Mouse (Mus musculus): ENCODE results near the gene Hoxa6.

Hoxa6 gene

GRCm38 (mm10) chr6:52180213-52180710 is 28.3 kb downstream of the Hoxa6 start:
- no peak for DNase-seq (ENCODE audit: low spot score in 2 of 2)

- DNase-seq (ENCODE audit: low spot score in 2 of 2): no peak
Measured at GRCm38 (mm10) chr6:52179690-52180089, 28.8 kb downstream of the Hoxa6 start.

GRCm38 (mm10) chr6:52178918-52179665 is 29.4 kb downstream of the Hoxa6 start:
- no peak for DNase-seq (ENCODE audit: low spot score in 2 of 2)

GRCm38 (mm10) chr6:52177806-52178205 is 30.7 kb downstream of the Hoxa6 start:
- no peak for DNase-seq (ENCODE audit: low spot score in 2 of 2)

- DNase-seq (ENCODE audit: low spot score in 2 of 2): no peak
Measured at GRCm38 (mm10) chr6:52177061-52177735, 31.3 kb downstream of the Hoxa6 start, which contains the start of gene 5730596B20Rik. TSS of gene 5730596B20Rik (plus strand) at chr6:52177498.

GRCm38 (mm10) chr6:52176391-52176790 is 32.1 kb downstream of the Hoxa6 start:
- no peak for DNase-seq (ENCODE audit: low spot score in 2 of 2)

- no peak for DNase-seq (ENCODE audit: low spot score in 2 of 2)
Measured at GRCm38 (mm10) chr6:52175864-52176263, 32.7 kb downstream of the Hoxa6 start.

GRCm38 (mm10) chr6:52174968-52175751 is 33.4 kb downstream of the Hoxa6 start:
- no peak for DNase-seq (ENCODE audit: low spot score in 2 of 2)

- DNase-seq (ENCODE audit: low spot score in 2 of 2): peak in 1 of 2 experiments; percentile 12
Measured at GRCm38 (mm10) chr6:52173648-52174047, 34.9 kb downstream of the Hoxa6 start.

- peak; percentile 71 to 93 for DNase-seq (ENCODE audit: low spot score in 2 of 2)
Measured at GRCm38 (mm10) chr6:52172501-52172900, 36.0 kb downstream of the Hoxa6 start.

GRCm38 (mm10) chr6:52171938-52172337 is 36.6 kb downstream of the Hoxa6 start:
- DNase-seq (ENCODE audit: low spot score in 2 of 2): no peak

- DNase-seq (ENCODE audit: low spot score in 2 of 2): no peak
Measured at GRCm38 (mm10) chr6:52171331-52171730, 37.2 kb downstream of the Hoxa6 start.

GRCm38 (mm10) chr6:52170898-52171223 is 37.7 kb downstream of the Hoxa6 start:
- no peak for DNase-seq (ENCODE audit: low spot score in 2 of 2)

GRCm38 (mm10) chr6:52170166-52170897 is 38.2 kb downstream of the Hoxa6 start:
- peak in 1 of 2 experiments; percentile 14 for DNase-seq (ENCODE audit: low spot score in 2 of 2)

GRCm38 (mm10) chr6:52169499-52170165 is 38.9 kb downstream of the Hoxa6 start:
- DNase-seq (ENCODE audit: low spot score in 2 of 2): peak in 1 of 2 experiments; percentile 7

GRCm38 (mm10) chr6:52168191-52169055 is 40.1 kb downstream of the Hoxa6 start:
- DNase-seq (ENCODE audit: low spot score in 2 of 2): peak in 1 of 2 experiments; percentile 16

GRCm38 (mm10) chr6:52167736-52168161 is 40.8 kb downstream of the Hoxa6 start:
- peak in 1 of 2 experiments; percentile 5 for DNase-seq (ENCODE audit: low spot score in 2 of 2)

- no peak for DNase-seq (ENCODE audit: low spot score in 2 of 2)
Measured at GRCm38 (mm10) chr6:52167176-52167575, 41.3 kb downstream of the Hoxa6 start.

- peak in 1 of 2 experiments; percentile 10 for DNase-seq (ENCODE audit: low spot score in 2 of 2)
Measured at GRCm38 (mm10) chr6:52166431-52167077, 42.0 kb downstream of the Hoxa6 start.

Data from urinary bladder, postnatal 4 days (tissue).